Mouse (Mus musculus): ENCODE measurements around the gene Far1. TPM values are rescaled to one million over a fixed set of nuclear protein-coding genes. Genes with fewer than 3 reads are reported as not detected.

The Far1 gene
- 64.7 and 70.7 TPM in 2 replicates for polyA plus RNA-seq (2015; fragmentation: Nextera tagmentation; extraction: Ambion mirVana)

- Histone ChIP-seq H3K36me3 (ENCODE audit: poor library complexity, severe bottlenecking) (no peaks in the 10 kb centered on the region), H3K4me3 (peak within 1 kb of the TSS; percentile 98), H3K4me1 (peaks cover 24% of the 10 kb centered on the region), H3K9ac (peak within 1 kb of the TSS; percentile 97), H3K9me3 (replicated peaks) (no peaks in the 10 kb centered on the region), H3K4me2 (peak within 1 kb of the TSS; percentile 85), H3K27me3 (no peaks in the 10 kb centered on the region; the same call in 1 of the 2 replicates), H3K27ac (peak within 1 kb of the TSS; percentile 95)
- WGBS: under 1% methylated on average over 70 of the region's 71 CpGs
- peak; percentile 99 for ATAC-seq
These were observed at the start of gene Far1 for GRCm38 (mm10) chr7:113513286-113513962. Gene Far1 (plus strand): TSS chr7:113513834.

- no peak overlapping the region for H3K9ac ChIP-seq
- no peak overlapping the region for H3K4me3 ChIP-seq
- H3K27ac ChIP-seq: no peak overlapping the region
- no peak overlapping the region for H3K4me2 ChIP-seq
- no peaks in the 10 kb centered on the region for H3K27me3 ChIP-seq
- no peaks in the 10 kb centered on the region for H3K9me3 ChIP-seq (replicated peaks)
- 91% methylated on average over 3 of the region's 3 CpGs for WGBS
- H3K4me1 ChIP-seq: no peaks in the 10 kb centered on the region
- no peak for ATAC-seq
- no peaks in the 10 kb centered on the region for H3K36me3 ChIP-seq (ENCODE audit: poor library complexity, severe bottlenecking)
These were observed 45.3 kb upstream of the Far1 start for GRCm38 (mm10) chr7:113468345-113468744.

- no peak overlapping the region for H3K27ac ChIP-seq
- WGBS: 85% methylated on average over 2 of the region's 2 CpGs
- no peaks in the 10 kb centered on the region for H3K4me1 ChIP-seq
- H3K4me3 ChIP-seq: no peak overlapping the region
- no peaks in the 10 kb centered on the region for H3K27me3 ChIP-seq
- H3K9me3 ChIP-seq (replicated peaks): no peaks in the 10 kb centered on the region
- no peak for ATAC-seq
- H3K4me2 ChIP-seq: no peak overlapping the region
- no peak overlapping the region for H3K9ac ChIP-seq
- H3K36me3 ChIP-seq (ENCODE audit: poor library complexity, severe bottlenecking): no peaks in the 10 kb centered on the region
These were observed 43.0 kb upstream of the Far1 start for GRCm38 (mm10) chr7:113470671-113471070.

GRCm38 (mm10) chr7:113471653-113472052 is 42.0 kb upstream of the Far1 start:
- no peak for ATAC-seq
- no peaks in the 10 kb centered on the region for H3K36me3 ChIP-seq (ENCODE audit: poor library complexity, severe bottlenecking)
- no peaks in the 10 kb centered on the region for H3K27me3 ChIP-seq
- H3K9me3 ChIP-seq (replicated peaks): no peaks in the 10 kb centered on the region
- 81% methylated on average over 1 of the region's 1 CpGs for WGBS
- H3K4me1 ChIP-seq: no peaks in the 10 kb centered on the region
- H3K27ac ChIP-seq: no peak overlapping the region
- H3K4me3 ChIP-seq: no peak overlapping the region
- no peak overlapping the region for H3K9ac ChIP-seq
- no peak overlapping the region for H3K4me2 ChIP-seq

GRCm38 (mm10) chr7:113495792-113496191 is 17.8 kb upstream of the Far1 start:
- no peaks in the 10 kb centered on the region for H3K36me3 ChIP-seq (ENCODE audit: poor library complexity, severe bottlenecking)
- no peaks in the 10 kb centered on the region for H3K9me3 ChIP-seq (replicated peaks)
- no peaks in the 10 kb centered on the region for H3K27me3 ChIP-seq
- no peaks in the 10 kb centered on the region for H3K4me1 ChIP-seq
- no peak overlapping the region for H3K4me3 ChIP-seq
- H3K9ac ChIP-seq: no peak overlapping the region
- WGBS: 81% methylated on average over 2 of the region's 2 CpGs
- no peak overlapping the region for H3K4me2 ChIP-seq
- ATAC-seq: no peak
- H3K27ac ChIP-seq: no peak overlapping the region

GRCm38 (mm10) chr7:113498413-113498812 is 15.2 kb upstream of the Far1 start:
- Histone ChIP-seq H3K4me2 (no peak overlapping the region), H3K36me3 (ENCODE audit: poor library complexity, severe bottlenecking) (no peaks in the 10 kb centered on the region), H3K27me3 (no peaks in the 10 kb centered on the region), H3K4me1 (no peaks in the 10 kb centered on the region), H3K9me3 (replicated peaks) (no peaks in the 10 kb centered on the region), H3K4me3 (no peak overlapping the region), H3K27ac (no peak overlapping the region), H3K9ac (no peak overlapping the region)
- ATAC-seq: no peak
- 91% methylated on average over 3 of the region's 3 CpGs for WGBS

GRCm38 (mm10) chr7:113499821-113500220 is 13.8 kb upstream of the Far1 start:
- 83% methylated on average over 6 of the region's 6 CpGs for WGBS
- Histone ChIP-seq H3K27me3 (no peaks in the 10 kb centered on the region), H3K4me3 (no peak overlapping the region), H3K27ac (no peak overlapping the region), H3K9me3 (replicated peaks) (no peaks in the 10 kb centered on the region), H3K9ac (no peak overlapping the region), H3K4me2 (no peak overlapping the region), H3K4me1 (no peaks in the 10 kb centered on the region), H3K36me3 (ENCODE audit: poor library complexity, severe bottlenecking) (no peaks in the 10 kb centered on the region)
- ATAC-seq: no peak

- Histone ChIP-seq H3K9me3 (replicated peaks) (no peaks in the 10 kb centered on the region), H3K27ac (no peak overlapping the region), H3K4me2 (no peak overlapping the region), H3K4me3 (no peak overlapping the region), H3K36me3 (ENCODE audit: poor library complexity, severe bottlenecking) (no peaks in the 10 kb centered on the region), H3K9ac (no peak overlapping the region), H3K4me1 (no peaks in the 10 kb centered on the region), H3K27me3 (no peaks in the 10 kb centered on the region)
- no peak for ATAC-seq
- 62% methylated on average over 3 of the region's 3 CpGs for WGBS
These were observed 11.2 kb upstream of the Far1 start for GRCm38 (mm10) chr7:113502453-113502852.

GRCm38 (mm10) chr7:113505047-113505446 is 8.6 kb upstream of the Far1 start:
- ATAC-seq: no peak
- WGBS: 86% methylated on average over 5 of the region's 5 CpGs
- no peak overlapping the region for H3K4me3 ChIP-seq
- no peaks in the 10 kb centered on the region for H3K27me3 ChIP-seq
- no peak overlapping the region for H3K9ac ChIP-seq
- no peaks in the 10 kb centered on the region for H3K9me3 ChIP-seq (replicated peaks)
- no peaks in the 10 kb centered on the region for H3K36me3 ChIP-seq (ENCODE audit: poor library complexity, severe bottlenecking)
- no peaks in the 10 kb centered on the region for H3K4me1 ChIP-seq
- H3K4me2 ChIP-seq: no peak overlapping the region
- H3K27ac ChIP-seq: no peak overlapping the region

GRCm38 (mm10) chr7:113505516-113506045 is 8.1 kb upstream of the Far1 start:
- Histone ChIP-seq H3K36me3 (ENCODE audit: poor library complexity, severe bottlenecking) (no peaks in the 10 kb centered on the region), H3K9ac (no peak overlapping the region), H3K9me3 (replicated peaks) (no peaks in the 10 kb centered on the region), H3K4me3 (no peak overlapping the region), H3K4me1 (no peaks in the 10 kb centered on the region), H3K27me3 (no peaks in the 10 kb centered on the region), H3K27ac (no peak overlapping the region), H3K4me2 (no peak overlapping the region)
- no peak for ATAC-seq
- 75% methylated on average over 4 of the region's 4 CpGs for WGBS

- H3K9me3 ChIP-seq (replicated peaks): no peaks in the 10 kb centered on the region
- no peak overlapping the region for H3K27ac ChIP-seq
- no peak overlapping the region for H3K4me2 ChIP-seq
- H3K27me3 ChIP-seq: no peaks in the 10 kb centered on the region; the same call in 1 of the 2 replicates
- no peak overlapping the region for H3K4me3 ChIP-seq
- WGBS: 54% methylated on average over 3 of the region's 3 CpGs
- no peak overlapping the region for H3K9ac ChIP-seq
- peaks cover 3% of the 10 kb centered on the region; the same call in 1 of the 2 replicates for H3K4me1 ChIP-seq
- no peak for ATAC-seq
- no peaks in the 10 kb centered on the region for H3K36me3 ChIP-seq (ENCODE audit: poor library complexity, severe bottlenecking)
These were observed 5.8 kb upstream of the Far1 start for GRCm38 (mm10) chr7:113507846-113508245.

GRCm38 (mm10) chr7:113511396-113511795 is 2.2 kb upstream of the Far1 start:
- Histone ChIP-seq H3K27me3 (no peaks in the 10 kb centered on the region; the same call in 1 of the 2 replicates), H3K4me3 (no peak overlapping the region), H3K4me2 (no peak overlapping the region), H3K9ac (no peak overlapping the region), H3K27ac (no peak overlapping the region), H3K9me3 (replicated peaks) (no peaks in the 10 kb centered on the region), H3K36me3 (ENCODE audit: poor library complexity, severe bottlenecking) (no peaks in the 10 kb centered on the region), H3K4me1 (peaks cover 24% of the 10 kb centered on the region)
- 86% methylated on average over 3 of the region's 3 CpGs for WGBS
- no peak for ATAC-seq
